ENCODE assay signal across 12 mouse cellular contexts in genomic region chr1:85687346-85687745, GRCm38 (mm10). TPM values are rescaled to one million over a fixed set of nuclear protein-coding genes. Genes with fewer than 3 reads are reported as not detected.
DNase-seq lines count a peak whose midpoint lies in the region; ATAC-seq lines count a peak whose summit lies in the region.
"Had no signal": no experiment of that assay in that cellular context is flagged by ENCODE, and none has a peak within 500 bp of the region (broad histone marks: within the 10 kb centered on the region; RNA-seq: fewer than 3 reads in every experiment).

No protein-coding gene starts in this region.

- peak overlapping the region; percentile 7; the same call in 1 of the 2 replicates for H3K27ac ChIP-seq in heart, embryonic 16.5 days (ENCODE audit: low read length)
- no peak overlapping the region for H3K27ac ChIP-seq in embryonic facial prominence, embryonic 14.5 days (replicated peaks; ENCODE audit: low read depth, low read length)
- H3K27ac ChIP-seq: limb, embryonic 12.5 days; neural tube, embryonic 15.5 days had no signal

- no peaks in the 10 kb centered on the region for H3K9me3 ChIP-seq in heart, embryonic 16.5 days (replicated peaks; ENCODE audit: control insufficient read depth, low read length)
- H3K9me3 ChIP-seq in embryonic facial prominence, embryonic 14.5 days (ENCODE audit: control insufficient read depth, low read length) = no peaks in the 10 kb centered on the region
- H3K9me3 ChIP-seq: limb, embryonic 12.5 days; neural tube, embryonic 15.5 days had no signal

- H3K4me2 ChIP-seq in heart, embryonic 16.5 days (ENCODE audit: low read depth, low read length) = no peak overlapping the region
- H3K4me2 ChIP-seq in embryonic facial prominence, embryonic 14.5 days (ENCODE audit: low read depth, low read length) = no peak overlapping the region
- H3K4me2 ChIP-seq: limb, embryonic 12.5 days; neural tube, embryonic 15.5 days had no signal

- intact Hi-C loops in heart, postnatal 14 days (cut with DNase I) = no loop called here
- intact Hi-C loops in heart, postnatal 10 days (cut with DNase I) = no loop called here

- ATAC-seq in heart, embryonic 16.5 days (replicated peaks; ENCODE audit: extremely low read depth, insufficient read depth, low FRiP score) = peak; percentile 49
- no peak for ATAC-seq in embryonic facial prominence, embryonic 14.5 days (ENCODE audit: low read depth)

- no peak overlapping the region for H3K9ac ChIP-seq in heart, embryonic 16.5 days (ENCODE audit: low read length)
- no peak overlapping the region for H3K9ac ChIP-seq in embryonic facial prominence, embryonic 14.5 days (ENCODE audit: low read depth, low read length)
- H3K9ac ChIP-seq: limb, embryonic 12.5 days; neural tube, embryonic 15.5 days had no signal

- no peaks in the 10 kb centered on the region for H3K27me3 ChIP-seq in heart, embryonic 16.5 days (ENCODE audit: control insufficient read depth, insufficient read depth, low read length)
- H3K27me3 ChIP-seq in embryonic facial prominence, embryonic 14.5 days (replicated peaks; ENCODE audit: control insufficient read depth, insufficient read depth, low read length) = no peaks in the 10 kb centered on the region
- H3K27me3 ChIP-seq: limb, embryonic 12.5 days; neural tube, embryonic 15.5 days had no signal

- H3K36me3 ChIP-seq in heart, embryonic 16.5 days (ENCODE audit: control insufficient read depth, insufficient read depth) = no peaks in the 10 kb centered on the region
- H3K36me3 ChIP-seq in embryonic facial prominence, embryonic 14.5 days (ENCODE audit: control insufficient read depth, insufficient read depth, low read length) = no peaks in the 10 kb centered on the region
- H3K36me3 ChIP-seq: limb, embryonic 12.5 days; neural tube, embryonic 15.5 days had no signal

- 0 out of 2 replicates have a peak, but pooled peaks cover 4% of the 10 kb centered on the region for H3K4me1 ChIP-seq in heart, embryonic 16.5 days (ENCODE audit: control insufficient read depth, insufficient read depth, low read length)
- H3K4me1 ChIP-seq in embryonic facial prominence, embryonic 14.5 days (ENCODE audit: control insufficient read depth, insufficient read depth, low read length) = no peaks in the 10 kb centered on the region
- H3K4me1 ChIP-seq: limb, embryonic 12.5 days; neural tube, embryonic 15.5 days had no signal

- no peak for DNase-seq in heart, postnatal 14 days
- peak; percentile 4 for DNase-seq in embryonic facial prominence, embryonic 14.5 days (ENCODE audit: low spot score)
- DNase-seq in natural killer cell, adult 2 months (ENCODE audit: low spot score in 2 of 2) = peak; percentile 71 to 77
- peak; percentile 68 to 73 for DNase-seq in thymus, postnatal 36 days
- no peak for DNase-seq in frontal cortex, postnatal 14 days (ENCODE audit: low spot score in 2 of 2)
- DNase-seq in adrenal gland, adult (ENCODE audit: inconsistent age in 2 of 2, low spot score in 1 of 2) = no peak
- DNase-seq in heart, postnatal 10 days = no peak
- DNase-seq: kidney, postnatal 25 days; right cerebral cortex, postnatal 4 days had no signal

- H3K4me3 ChIP-seq in heart, embryonic 16.5 days (ENCODE audit: low read length) = no peak overlapping the region
- no peak overlapping the region for H3K4me3 ChIP-seq in embryonic facial prominence, embryonic 14.5 days (ENCODE audit: low read depth, low read length)
- H3K4me3 ChIP-seq: limb, embryonic 12.5 days; neural tube, embryonic 15.5 days had no signal

- WGBS in heart, embryonic 16.5 days = 33% methylated on average over 5 of the region's 5 CpGs
- 29% methylated on average over 5 of the region's 5 CpGs for WGBS in embryonic facial prominence, embryonic 14.5 days

RNA-seq across cellular contexts. Expression of gene Sp100, which starts 37.6 kb away (rescaled TPM):
- polyA plus RNA-seq in heart, embryonic 16.5 days (2015; fragmentation: Nextera tagmentation; extraction: Ambion mirVana) = 4.8 and 9.9 TPM in 2 replicates
- 10 to 100 TPM; 16.2 to 17.4 TPM for total RNA-seq in heart, postnatal 14 days (2021)
- polyA plus RNA-seq in embryonic facial prominence, embryonic 14.5 days (2014; fragmentation: Nextera tagmentation; extraction: Ambion mirVana) = 2.2 and 2.4 TPM in 2 replicates
- 10 to 100 TPM in 1 of 2 experiments, 1 to 10 TPM in 1; 7.4 to 10.5 TPM for total RNA-seq in heart, postnatal 10 days (2021)

Comparison
In these comparisons a context has a peak if more than half of its experiments do, and no peak if none do; other contexts are left out.
1. DNase-seq: peak in embryonic facial prominence, embryonic 14.5 days (single experiment), natural killer cell, adult 2 months (2 of 2) and thymus, postnatal 36 days (2 of 2); none in heart, postnatal 14 days (0 of 2), frontal cortex, postnatal 14 days (0 of 2), adrenal gland, adult (0 of 2) and heart, postnatal 10 days (0 of 2).